Mouse (Mus musculus) left cerebral cortex, adult 11 months (tissue): ENCODE data around the gene Cyb5r1.

ENCODE experiments used
- DNase-seq: peaks from one replicate; pipeline ENCODE4 v3.0.0; 2022; ENCODE audit warnings: low spot score

Gene Cyb5r1

GRCm38 (mm10) chr1:134460294-134461284, 55.2 kb downstream of the Cyb5r1 start:
- no peak for DNase-seq
